Mouse (Mus musculus): ENCODE measurements around the gene Nos1ap.

DNA sequence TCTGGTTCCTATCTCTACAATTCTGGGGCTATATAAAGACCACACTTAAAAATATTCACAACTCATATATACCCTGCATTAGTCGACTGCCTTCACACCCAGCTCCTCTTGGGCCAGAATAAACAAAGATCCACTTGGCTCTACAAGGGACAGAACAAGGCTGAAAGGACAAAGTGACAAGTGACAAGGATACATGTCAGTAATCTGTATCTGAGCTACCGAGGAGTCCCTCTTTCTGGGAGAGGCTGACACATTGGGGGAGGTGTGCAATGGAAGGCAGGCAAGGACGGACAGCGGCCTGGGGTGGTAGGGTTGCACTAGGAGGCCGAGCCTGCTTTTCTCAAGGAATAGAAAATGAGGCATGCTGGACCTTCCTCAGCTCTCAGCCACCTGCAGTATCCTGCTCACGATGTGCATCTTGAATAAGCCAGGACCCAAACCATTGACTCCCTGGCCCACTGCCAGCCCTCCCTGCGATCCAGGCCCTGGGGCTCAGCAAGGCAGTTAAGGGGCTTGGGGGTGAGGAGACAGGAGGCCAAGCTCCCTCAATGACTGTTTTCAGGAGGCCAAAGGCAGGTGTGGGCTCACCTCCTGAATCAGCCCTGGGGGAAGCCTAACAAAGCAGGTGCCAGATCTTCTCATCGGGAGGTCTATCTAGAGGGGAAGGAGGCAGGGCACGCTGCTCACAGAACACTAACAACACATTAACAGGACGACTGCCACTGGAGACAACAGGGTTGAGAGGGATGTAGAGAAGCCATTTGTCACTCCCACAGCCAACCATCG, 87.0 kb downstream of the Nos1ap start:
- TF ChIP-seq CTCF (IDR thresholded peaks at IDR 0.05; ENCODE audit: extremely low read depth, insufficient read depth, low read length) (no peak), POLR2A (IDR thresholded peaks at IDR 0.05; ENCODE audit: extremely low read depth, insufficient read depth, low read length) (no peak)
